Mouse (Mus musculus): Measurements from ENCODE around the gene Aco2. TPM values are rescaled to one million over a fixed set of nuclear protein-coding genes. Genes with fewer than 3 reads are reported as not detected.

Gene Aco2
- polyA plus RNA-seq, 1 experiment from 2014 or later = 298 TPM

DNA sequence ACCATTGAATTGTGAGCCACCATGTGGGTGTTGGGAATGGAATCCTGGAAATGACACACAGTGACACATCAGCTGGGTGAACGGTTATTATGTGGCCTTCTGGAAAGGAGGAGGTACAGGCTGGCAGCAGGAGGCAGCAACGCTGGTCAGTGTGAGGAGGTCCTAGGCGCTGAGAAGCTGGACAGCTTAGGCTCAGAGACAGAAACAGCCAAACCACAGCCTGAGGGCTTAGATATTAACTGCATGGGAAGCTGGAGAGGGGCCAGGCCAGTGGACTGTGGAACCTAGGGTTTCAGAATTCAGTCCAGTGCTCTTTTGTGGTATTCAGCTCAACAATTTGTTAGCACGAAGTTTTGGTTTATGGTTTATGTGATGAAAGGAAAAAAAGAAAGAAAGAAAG, 55.6 kb downstream of the Aco2 start:
- ATAC-seq (ENCODE audit: low FRiP score) = no peak
- WGBS = 40% methylated on average over 4 of the region's 4 CpGs
- H3K27ac ChIP-seq (replicated peaks) = peak overlapping the region; percentile 63
- no peaks in the 10 kb centered on the region for H3K27me3 ChIP-seq (replicated peaks)
- H3K9ac ChIP-seq (replicated peaks) = no peak overlapping the region
- H3K9me3 ChIP-seq (replicated peaks) = no peaks in the 10 kb centered on the region
- no peaks in the 10 kb centered on the region; the same call in 1 of the 2 replicates for H3K36me3 ChIP-seq
- H3K4me3 ChIP-seq (replicated peaks) = no peak overlapping the region
- no peak overlapping the region for H3K4me2 ChIP-seq
- peaks cover 39% of the 10 kb centered on the region for H3K4me1 ChIP-seq

DNA sequence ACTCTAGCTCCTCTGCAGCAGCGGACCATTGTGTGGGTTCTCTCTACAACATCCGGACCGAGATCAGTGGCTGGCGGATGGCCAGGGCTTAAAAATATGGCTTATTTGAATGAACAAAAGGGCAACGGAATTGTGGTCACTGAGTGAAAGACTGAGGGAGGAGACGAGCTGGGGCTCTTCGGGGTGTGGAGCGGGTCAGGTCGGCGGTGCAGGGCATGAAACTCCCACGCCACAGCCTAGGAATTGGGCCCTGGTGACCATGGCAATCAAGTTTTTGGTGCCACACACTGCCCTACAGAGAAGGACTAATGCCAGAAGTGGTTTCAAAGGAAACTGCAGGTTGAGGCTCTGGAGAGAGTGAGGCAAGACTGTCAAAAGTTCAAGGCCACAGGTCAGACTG, 56.2 kb downstream of the Aco2 start:
- Histone ChIP-seq H3K9ac (replicated peaks) (no peak overlapping the region), H3K27me3 (replicated peaks) (no peaks in the 10 kb centered on the region), H3K36me3 (no peaks in the 10 kb centered on the region; the same call in 1 of the 2 replicates), H3K27ac (replicated peaks) (peak overlapping the region; percentile 49; the same call in 1 of the 2 replicates), H3K4me3 (replicated peaks) (no peak overlapping the region), H3K4me1 (peaks cover 40% of the 10 kb centered on the region), H3K9me3 (replicated peaks) (no peaks in the 10 kb centered on the region), H3K4me2 (no peak overlapping the region)
- 32% methylated on average over 11 of the region's 11 CpGs for WGBS
- ATAC-seq (ENCODE audit: low FRiP score) = no peak

DNA sequence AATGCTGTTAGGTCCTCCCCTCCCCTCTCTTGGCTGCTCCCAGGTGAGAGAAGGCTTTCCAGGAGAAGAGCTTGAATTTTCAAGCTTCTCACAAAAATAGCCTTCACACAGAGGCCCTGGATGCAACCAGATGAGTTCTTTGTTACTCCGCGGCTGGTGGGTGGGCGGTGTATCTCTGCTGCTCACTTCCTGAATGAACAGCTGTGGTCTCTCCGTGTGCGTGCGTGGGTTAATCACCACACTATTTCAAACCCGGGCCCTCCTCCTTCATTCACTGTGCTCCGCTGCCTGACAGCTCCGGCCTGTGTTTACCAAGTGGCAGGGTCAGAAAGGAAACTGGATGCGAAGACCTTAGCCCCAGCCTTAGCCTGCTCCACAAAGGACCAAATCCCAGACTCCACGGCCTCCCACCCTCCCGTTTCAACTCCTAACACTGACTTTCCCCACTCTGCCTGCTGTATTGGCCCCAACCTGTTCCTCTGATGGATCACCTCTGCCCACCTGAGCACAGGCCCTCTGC, 60.9 kb downstream of the Aco2 start:
- H3K4me3 ChIP-seq (replicated peaks) = no peak overlapping the region
- no peak for ATAC-seq (ENCODE audit: low FRiP score)
- peak overlapping the region; percentile 11; the same call in 1 of the 2 replicates for H3K4me2 ChIP-seq
- H3K9ac ChIP-seq (replicated peaks) = no peak overlapping the region
- no peaks in the 10 kb centered on the region for H3K36me3 ChIP-seq
- 0 out of 2 replicates have a peak overlapping the region, but pooled peaks have one; percentile 0 for H3K27ac ChIP-seq (replicated peaks)
- H3K27me3 ChIP-seq (replicated peaks) = no peaks in the 10 kb centered on the region
- H3K9me3 ChIP-seq (replicated peaks) = no peaks in the 10 kb centered on the region
- H3K4me1 ChIP-seq = peaks cover 29% of the 10 kb centered on the region
- WGBS = 29% methylated on average over 12 of the region's 12 CpGs

DNA sequence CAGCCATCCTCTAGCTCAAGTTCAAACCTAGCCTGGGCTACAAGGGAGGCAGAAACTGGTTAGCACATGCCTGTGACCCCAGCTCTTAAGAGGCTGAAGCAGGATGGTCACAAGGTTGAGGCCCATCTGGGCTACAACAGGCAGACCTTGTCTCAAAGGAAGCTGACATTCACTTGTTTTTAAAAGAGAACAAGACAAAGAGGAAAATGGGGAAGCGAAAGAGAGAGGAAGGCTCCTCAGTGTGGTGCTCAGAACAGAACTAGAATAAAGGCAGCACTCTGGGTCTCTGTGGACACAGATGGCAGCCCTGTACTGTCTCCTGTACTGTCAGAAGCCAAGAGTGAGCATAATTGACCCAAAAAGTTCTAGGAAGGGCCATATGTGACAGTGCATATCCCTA, 61.9 kb downstream of the Aco2 start:
- H3K9ac ChIP-seq (replicated peaks) = no peak overlapping the region

DNA sequence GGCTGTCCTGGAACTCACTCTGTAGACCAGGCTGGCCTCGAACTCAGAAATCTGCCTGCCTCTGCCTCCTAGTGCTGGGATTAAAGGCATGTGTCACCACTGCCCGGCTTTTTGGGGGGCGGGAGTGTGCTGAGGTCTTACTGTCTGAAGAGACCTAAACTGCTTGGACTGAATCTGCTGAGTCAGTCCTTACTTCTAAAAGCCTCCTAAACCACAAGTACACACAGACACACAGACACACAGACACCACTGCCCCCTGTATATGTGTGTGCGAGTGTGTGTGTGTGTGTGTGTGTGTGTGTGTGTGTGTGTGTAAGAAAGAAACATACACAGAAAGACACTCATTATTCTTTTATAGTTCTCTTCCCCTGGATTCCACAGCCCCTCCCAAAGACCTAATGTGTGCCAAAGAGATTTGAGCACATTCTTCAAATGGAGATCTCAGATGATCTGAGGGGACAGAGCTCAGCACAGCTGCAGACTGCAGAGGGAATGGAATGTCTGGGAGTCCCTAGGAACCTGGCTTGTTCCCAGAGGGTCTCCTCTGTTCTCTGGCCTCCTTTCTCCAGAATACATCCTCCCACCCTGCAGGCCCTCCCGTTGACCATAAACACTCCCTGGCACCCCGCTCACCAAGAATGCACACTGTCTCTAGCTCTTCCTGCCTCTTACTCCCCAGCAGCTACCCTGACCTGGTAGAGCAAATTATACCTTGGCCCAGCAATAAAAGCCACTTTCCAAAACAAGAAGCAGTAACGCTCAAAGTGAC, 63.9 kb downstream of the Aco2 start:
- 55% methylated on average over 7 of the region's 7 CpGs for WGBS
- ATAC-seq (ENCODE audit: low FRiP score) = peak; percentile 40
- Histone ChIP-seq H3K4me2 (peak overlapping the region; percentile 85), H3K4me3 (replicated peaks) (peak overlapping the region; percentile 69), H3K36me3 (0 out of 2 replicates have a peak, but pooled peaks cover 3% of the 10 kb centered on the region), H3K9ac (replicated peaks) (peak overlapping the region; percentile 82), H3K27me3 (replicated peaks) (no peaks in the 10 kb centered on the region), H3K27ac (replicated peaks) (peak overlapping the region; percentile 95), H3K9me3 (replicated peaks) (no peaks in the 10 kb centered on the region), H3K4me1 (peaks cover 46% of the 10 kb centered on the region)

More for the DNA sequence above, 61.9 kb downstream of the Aco2 start:
- H3K4me2 ChIP-seq = no peak overlapping the region
- no peaks in the 10 kb centered on the region for H3K36me3 ChIP-seq
- no peak overlapping the region for H3K4me3 ChIP-seq (replicated peaks)
- ATAC-seq (ENCODE audit: low FRiP score) = no peak
- H3K4me1 ChIP-seq = peaks cover 39% of the 10 kb centered on the region
- no peaks in the 10 kb centered on the region for H3K27me3 ChIP-seq (replicated peaks)
- no peaks in the 10 kb centered on the region for H3K9me3 ChIP-seq (replicated peaks)
- no peak overlapping the region for H3K27ac ChIP-seq (replicated peaks)
- WGBS = 91% methylated on average over 1 of the region's 1 CpGs

DNA sequence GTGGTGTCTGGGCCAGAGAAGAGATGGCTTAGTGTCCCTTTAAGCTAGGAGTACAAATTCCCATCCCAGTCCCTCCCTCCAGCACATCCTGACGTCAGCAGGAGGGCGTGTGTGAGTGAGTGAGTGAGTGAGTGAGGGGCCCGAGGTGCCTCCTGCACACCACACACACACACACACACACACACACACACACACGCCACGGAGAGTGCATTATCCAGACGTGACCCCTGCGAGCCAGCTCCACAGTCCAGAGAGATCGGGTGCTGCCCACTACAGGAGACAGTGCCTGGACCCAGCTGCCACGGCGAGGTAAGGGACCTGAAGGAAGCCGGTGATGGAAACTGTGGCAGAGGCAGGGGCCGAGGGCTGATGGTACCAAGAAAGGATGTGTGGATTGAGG, 64.6 kb downstream of the Aco2 start, which contains the start of gene Csdc2:
Gene Csdc2, plus strand, starts transcription at position 81 of the 400 bp plus-strand sequence.
- Histone ChIP-seq H3K4me3 (replicated peaks) (peak within 1 kb of the TSS; percentile 69), H3K27me3 (replicated peaks) (no peaks in the 10 kb centered on the region), H3K27ac (replicated peaks) (peak within 1 kb of the TSS; percentile 95), H3K9me3 (replicated peaks) (no peaks in the 10 kb centered on the region), H3K36me3 (0 out of 2 replicates have a peak, but pooled peaks cover 3% of the 10 kb centered on the region), H3K9ac (replicated peaks) (peak within 1 kb of the TSS; percentile 82), H3K4me2 (peak within 1 kb of the TSS; percentile 85), H3K4me1 (peaks cover 46% of the 10 kb centered on the region)
- WGBS = 0% methylated on average over 11 of the region's 12 CpGs
- ATAC-seq (ENCODE audit: low FRiP score) = peak; percentile 83

DNA sequence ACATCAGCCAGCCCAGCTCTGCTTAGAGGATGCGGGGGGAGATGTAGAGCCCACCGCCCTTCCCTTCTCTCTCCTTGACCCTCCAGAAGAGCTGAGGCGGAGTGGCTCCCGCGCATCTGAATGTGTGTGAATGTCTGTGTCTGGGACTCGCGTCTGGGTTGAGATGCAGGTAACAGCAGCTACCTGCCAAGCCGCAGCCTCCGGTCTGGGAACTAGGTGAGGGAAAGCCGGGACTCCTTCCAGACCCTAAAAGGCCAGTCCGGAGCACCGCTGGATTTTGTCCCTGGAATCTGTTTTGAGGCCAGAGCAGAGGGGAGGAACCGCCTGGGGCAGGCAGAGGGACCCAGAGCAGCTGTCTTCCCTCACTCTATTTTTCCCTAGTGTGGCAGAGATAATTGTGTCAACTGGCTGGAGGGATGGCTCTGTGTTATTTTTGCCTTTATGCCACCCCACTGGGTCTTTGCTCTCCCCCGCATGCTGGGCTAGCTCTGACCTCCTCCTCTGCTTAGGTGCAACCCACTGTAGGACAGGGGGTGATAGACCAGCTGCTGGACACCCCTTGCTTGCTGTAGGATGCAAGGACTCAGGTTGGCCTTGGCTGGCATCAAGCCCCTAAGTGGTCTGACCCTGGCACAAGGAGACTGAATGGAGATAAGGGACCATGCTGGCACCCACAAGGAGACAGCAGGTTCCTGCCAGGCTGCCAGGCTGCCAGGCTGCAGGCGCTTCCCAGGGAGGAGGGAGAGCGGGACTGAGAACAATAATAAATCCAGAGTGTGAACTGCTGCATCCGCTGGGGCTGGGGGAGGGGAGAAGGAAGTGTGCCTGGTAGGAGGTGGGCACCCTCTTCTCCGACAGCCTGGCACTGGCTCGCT, 65.2 kb downstream of the Aco2 start:
- ATAC-seq (ENCODE audit: low FRiP score) = peak; percentile 66
- Histone ChIP-seq H3K9me3 (replicated peaks) (no peaks in the 10 kb centered on the region), H3K36me3 (0 out of 2 replicates have a peak, but pooled peaks cover 3% of the 10 kb centered on the region), H3K4me1 (peaks cover 49% of the 10 kb centered on the region), H3K27me3 (replicated peaks) (no peaks in the 10 kb centered on the region), H3K4me3 (replicated peaks) (peak overlapping the region; percentile 69), H3K27ac (replicated peaks) (peak overlapping the region; percentile 95), H3K4me2 (peak overlapping the region; percentile 85), H3K9ac (replicated peaks) (peak overlapping the region; percentile 82)
- WGBS = 4% methylated on average over 19 of the region's 19 CpGs

DNA sequence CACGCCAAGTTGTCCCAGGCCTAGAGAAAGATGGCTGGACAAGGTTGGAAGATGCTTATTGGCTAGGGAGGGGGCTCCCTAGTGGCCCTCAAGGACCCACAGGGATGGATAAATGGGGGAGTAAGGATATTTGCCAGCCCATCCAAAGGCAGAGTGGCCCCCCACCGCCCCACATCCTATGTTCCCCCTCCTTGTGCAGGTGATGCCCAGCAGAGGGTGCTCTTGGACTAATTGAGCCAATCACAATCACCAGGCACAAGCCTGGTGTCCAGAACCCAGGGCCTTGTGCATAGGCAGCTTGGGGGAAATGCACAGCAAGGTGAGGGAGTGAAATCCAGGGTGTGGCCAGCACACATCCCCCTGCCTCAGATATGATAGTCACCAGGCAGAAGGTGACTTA, 66.1 kb downstream of the Aco2 start:
- H3K4me1 ChIP-seq = peaks cover 46% of the 10 kb centered on the region
- H3K27me3 ChIP-seq (replicated peaks) = no peaks in the 10 kb centered on the region
- H3K36me3 ChIP-seq = 0 out of 2 replicates have a peak, but pooled peaks cover 3% of the 10 kb centered on the region
- H3K4me2 ChIP-seq = peak overlapping the region; percentile 85
- H3K27ac ChIP-seq (replicated peaks) = peak overlapping the region; percentile 95
- H3K9me3 ChIP-seq (replicated peaks) = no peaks in the 10 kb centered on the region
- peak overlapping the region; percentile 82 for H3K9ac ChIP-seq (replicated peaks)
- WGBS = 36% methylated on average over 2 of the region's 2 CpGs
- ATAC-seq (ENCODE audit: low FRiP score) = peak; percentile 23; the same call in 1 of the 2 replicates
- peak overlapping the region; percentile 69 for H3K4me3 ChIP-seq (replicated peaks)

DNA sequence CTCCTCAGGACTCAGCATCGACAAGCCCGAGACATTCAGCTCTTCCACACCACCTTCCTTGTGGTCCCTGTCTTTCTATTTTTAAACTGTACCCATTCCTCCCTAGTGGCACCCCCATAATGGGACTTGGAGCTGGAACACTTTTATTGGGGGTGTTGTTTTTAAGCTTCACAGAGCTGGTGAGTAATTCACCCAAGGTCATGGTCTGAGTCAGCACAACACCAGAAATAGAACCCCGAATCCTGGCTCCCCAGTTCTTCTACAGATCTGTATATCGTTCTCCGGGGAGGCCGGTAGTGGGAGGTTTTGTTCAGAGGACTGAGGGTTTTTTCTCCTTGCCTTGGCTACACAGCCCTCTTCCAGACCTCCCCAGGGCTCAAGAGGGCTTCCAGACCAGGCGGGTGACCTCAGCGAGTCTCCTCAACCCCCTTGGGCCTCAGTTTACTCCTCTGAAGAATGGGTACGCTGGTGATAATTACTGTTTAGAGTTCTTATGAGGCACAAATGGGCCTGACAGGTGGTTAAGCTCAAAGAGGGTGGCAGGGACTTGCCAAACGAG, 67.1 kb downstream of the Aco2 start:
- no peak for ATAC-seq (ENCODE audit: low FRiP score)
- 0 out of 2 replicates have a peak, but pooled peaks cover 3% of the 10 kb centered on the region for H3K36me3 ChIP-seq
- H3K27ac ChIP-seq (replicated peaks) = peak overlapping the region; percentile 95; the same call in 1 of the 2 replicates
- no peaks in the 10 kb centered on the region for H3K9me3 ChIP-seq (replicated peaks)
- H3K4me2 ChIP-seq = peak overlapping the region; percentile 85
- no peaks in the 10 kb centered on the region for H3K27me3 ChIP-seq (replicated peaks)
- H3K4me3 ChIP-seq (replicated peaks) = no peak overlapping the region
- no peak overlapping the region for H3K9ac ChIP-seq (replicated peaks)
- peaks cover 50% of the 10 kb centered on the region for H3K4me1 ChIP-seq
- WGBS = 90% methylated on average over 10 of the region's 10 CpGs

DNA sequence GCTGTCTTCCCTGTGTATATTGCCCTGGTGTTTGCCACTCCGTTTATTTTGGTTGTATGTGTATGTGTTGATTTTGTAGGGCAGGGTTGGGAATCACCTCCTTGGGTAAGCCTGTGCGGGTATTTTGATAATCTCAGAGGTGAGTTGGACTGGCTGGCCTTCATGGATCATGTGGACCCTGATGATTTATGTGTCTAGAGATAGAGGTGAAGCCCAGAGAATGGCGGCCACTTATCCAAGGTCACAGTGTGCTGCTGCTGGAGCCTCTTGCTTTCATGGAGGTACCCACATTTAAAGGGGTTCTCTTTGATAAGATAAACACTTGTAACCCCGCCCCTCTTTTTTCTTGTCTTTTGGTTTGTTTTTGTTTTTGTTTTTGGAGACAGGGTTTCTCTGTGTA, 67.7 kb downstream of the Aco2 start:
- Histone ChIP-seq H3K4me3 (replicated peaks) (no peak overlapping the region), H3K27me3 (replicated peaks) (no peaks in the 10 kb centered on the region), H3K9me3 (replicated peaks) (no peaks in the 10 kb centered on the region), H3K36me3 (0 out of 2 replicates have a peak, but pooled peaks cover 3% of the 10 kb centered on the region), H3K9ac (replicated peaks) (no peak overlapping the region), H3K4me2 (no peak overlapping the region), H3K27ac (replicated peaks) (no peak overlapping the region), H3K4me1 (peaks cover 50% of the 10 kb centered on the region)
- 93% methylated on average over 4 of the region's 4 CpGs for WGBS
- no peak for ATAC-seq (ENCODE audit: low FRiP score)

DNA sequence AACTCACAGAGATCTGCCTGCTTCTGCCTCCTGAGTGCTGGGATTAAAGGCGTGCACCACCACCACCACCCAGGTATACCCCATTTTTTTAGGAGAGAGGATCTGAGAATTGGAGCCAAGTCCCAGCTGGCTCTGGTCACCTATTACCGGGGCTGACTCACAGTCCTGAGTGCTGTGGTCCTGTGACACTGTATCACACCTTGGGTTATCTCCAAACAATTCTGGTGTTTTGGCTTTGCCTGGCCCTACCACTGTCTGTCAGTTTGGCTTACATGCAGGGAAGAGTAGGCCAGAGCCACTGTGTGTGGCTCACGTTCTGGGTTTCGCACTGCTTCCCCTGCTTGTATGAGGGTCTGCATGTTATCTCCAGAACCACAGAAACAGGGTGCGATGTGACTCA, 68.1 kb downstream of the Aco2 start:
- ATAC-seq (ENCODE audit: low FRiP score) = no peak
- H3K9me3 ChIP-seq (replicated peaks) = no peaks in the 10 kb centered on the region
- H3K4me2 ChIP-seq = no peak overlapping the region
- WGBS = 91% methylated on average over 5 of the region's 5 CpGs
- no peak overlapping the region for H3K4me3 ChIP-seq (replicated peaks)
- H3K27ac ChIP-seq (replicated peaks) = no peak overlapping the region
- H3K4me1 ChIP-seq = peaks cover 50% of the 10 kb centered on the region
- no peak overlapping the region for H3K9ac ChIP-seq (replicated peaks)
- H3K27me3 ChIP-seq (replicated peaks) = no peaks in the 10 kb centered on the region
- 0 out of 2 replicates have a peak, but pooled peaks cover 3% of the 10 kb centered on the region for H3K36me3 ChIP-seq
